Mouse (Mus musculus): Measurements from ENCODE around the gene Rab3gap2. TPM values are rescaled to one million over a fixed set of nuclear protein-coding genes. Genes with fewer than 3 reads are reported as not detected.
"Not testable (repeated sequence)": the region's sequence is repeated elsewhere in the genome, so short reads cannot be mapped to it uniquely, and the experiment has no call there.

Gene Rab3gap2
- polyA plus RNA-seq, 1 experiment from 2014 or later, result 19.5 TPM

DNA sequence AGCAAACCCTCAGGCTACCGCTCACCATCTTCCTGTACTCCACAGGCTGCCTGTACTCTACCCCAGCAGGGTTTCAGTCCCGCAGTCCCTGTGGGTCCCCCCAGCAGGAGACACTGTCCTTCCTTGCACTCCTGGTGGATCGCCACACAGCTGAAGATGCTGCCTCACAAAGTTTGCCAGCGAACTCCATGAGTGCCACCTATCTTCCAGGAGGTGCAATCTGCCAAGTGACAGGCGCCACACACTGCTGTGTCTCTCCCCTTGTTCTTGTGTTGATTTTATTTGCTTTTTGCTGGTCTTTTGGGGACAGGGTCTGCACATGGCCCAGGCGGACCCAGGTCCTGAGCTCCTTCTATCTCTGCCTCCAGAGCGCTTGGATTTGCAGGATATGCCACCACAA is 92.9 kb downstream of the Rab3gap2 start:
- Histone ChIP-seq H3K9me3 (replicated peaks) (no peaks in the 10 kb centered on the region), H3K4me3 (no peak overlapping the region), H3K27ac (replicated peaks) (no peak overlapping the region), H3K36me3 (peaks cover 91% of the 10 kb centered on the region), H3K27me3 (ENCODE audit: low read depth, poor library complexity, severe bottlenecking) (no peaks in the 10 kb centered on the region), H3K4me1 (no peaks in the 10 kb centered on the region)
- 89% methylated on average over 7 of the region's 7 CpGs for WGBS
- no peak for DNase-seq (ENCODE audit: low spot score)

DNA sequence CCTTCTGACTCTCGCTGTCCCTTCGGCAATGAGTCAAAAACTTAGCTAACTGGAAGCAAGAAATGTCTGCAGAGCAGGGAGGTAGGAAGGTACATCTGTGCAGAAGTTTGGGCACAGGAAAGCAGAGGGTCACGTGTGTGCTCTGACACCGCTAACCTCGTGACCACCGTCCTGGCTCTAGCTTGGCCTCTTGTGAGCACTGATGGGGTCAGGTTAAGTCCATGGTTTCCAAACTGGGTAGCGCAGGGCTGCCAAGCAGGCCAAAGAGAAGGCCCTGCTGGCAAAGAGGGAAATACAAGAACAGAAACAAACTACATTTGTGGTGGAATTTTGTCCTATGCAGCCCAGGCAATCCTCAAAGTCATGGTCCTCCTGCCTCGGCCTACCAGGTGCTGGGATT is 94.6 kb downstream of the Rab3gap2 start:
- 92% methylated on average over 8 of the region's 8 CpGs for WGBS
- H3K4me1 ChIP-seq, result no peaks in the 10 kb centered on the region
- DNase-seq (ENCODE audit: low spot score), result no peak
- no peak overlapping the region for H3K4me3 ChIP-seq
- H3K27me3 ChIP-seq (ENCODE audit: low read depth, poor library complexity, severe bottlenecking), result no peaks in the 10 kb centered on the region
- H3K27ac ChIP-seq (replicated peaks), result no peak overlapping the region
- peaks cover 89% of the 10 kb centered on the region for H3K36me3 ChIP-seq
- H3K9me3 ChIP-seq (replicated peaks), result no peaks in the 10 kb centered on the region

GRCm38 (mm10) chr1:185302816-185303215 is 98.9 kb downstream of the Rab3gap2 start:
- no peak overlapping the region for H3K27ac ChIP-seq (replicated peaks)

GRCm38 (mm10) chr1:185306836-185307235 is 102.9 kb downstream of the Rab3gap2 start:
- Histone ChIP-seq H3K4me1 (no peaks in the 10 kb centered on the region), H3K27ac (replicated peaks) (no peak overlapping the region), H3K4me3 (no peak overlapping the region), H3K9me3 (replicated peaks) (0 out of 2 replicates have a peak, but pooled peaks cover 4% of the 10 kb centered on the region), H3K36me3 (peaks cover 54% of the 10 kb centered on the region), H3K27me3 (ENCODE audit: low read depth, poor library complexity, severe bottlenecking) (no peaks in the 10 kb centered on the region)
- 96% methylated on average over 12 of the region's 12 CpGs for WGBS
- no peak for DNase-seq (ENCODE audit: low spot score)

More at GRCm38 (mm10) chr1:185302816-185303215, 98.9 kb downstream of the Rab3gap2 start:
- 91% methylated on average over 6 of the region's 6 CpGs for WGBS
- no peak for DNase-seq (ENCODE audit: low spot score)
- Histone ChIP-seq H3K4me1 (no peaks in the 10 kb centered on the region), H3K36me3 (peaks cover 66% of the 10 kb centered on the region), H3K4me3 (no peak overlapping the region), H3K27me3 (ENCODE audit: low read depth, poor library complexity, severe bottlenecking) (no peaks in the 10 kb centered on the region), H3K9me3 (replicated peaks) (0 out of 2 replicates have a peak, but pooled peaks cover 4% of the 10 kb centered on the region)

DNA sequence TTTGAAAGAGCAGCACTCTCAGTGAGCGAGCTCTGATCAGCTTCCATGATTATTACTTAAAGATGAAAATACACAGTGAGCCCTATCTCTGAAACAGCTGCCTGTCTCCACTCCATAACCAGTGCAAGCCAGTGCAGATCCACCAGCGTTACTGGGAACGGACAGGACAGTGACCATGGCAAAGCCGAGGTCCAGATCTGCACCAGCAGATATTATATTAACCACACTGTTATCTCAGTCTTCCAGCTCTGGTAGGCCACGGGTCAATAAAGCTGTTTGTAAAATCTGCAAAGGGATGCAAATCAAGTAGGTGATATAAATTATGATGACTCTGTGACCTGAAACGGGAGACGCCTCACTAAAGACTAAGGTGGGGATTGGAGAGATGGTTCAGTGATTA is 103.7 kb downstream of the Rab3gap2 start:
- WGBS, result 96% methylated on average over 7 of the region's 7 CpGs
- Histone ChIP-seq H3K4me3 (no peak overlapping the region), H3K36me3 (peaks cover 54% of the 10 kb centered on the region)

DNA sequence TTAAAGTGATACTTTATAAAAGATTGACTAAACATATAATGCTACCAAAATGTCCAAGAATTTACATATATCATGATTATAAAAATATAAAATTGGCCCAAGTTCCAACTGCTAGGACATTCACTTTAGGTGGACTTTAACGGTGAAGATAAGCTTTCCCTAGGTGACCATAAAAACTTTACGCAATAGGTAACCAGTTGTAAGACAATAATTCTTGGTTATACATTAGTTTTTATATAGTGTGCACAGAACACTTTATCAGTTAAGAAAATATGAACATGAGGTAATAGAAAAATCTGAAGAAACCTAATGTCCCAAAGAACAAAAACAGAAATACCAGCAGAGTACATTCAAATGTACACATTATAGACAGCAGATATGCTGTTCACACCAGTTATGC is 104.4 kb downstream of the Rab3gap2 start:
- Histone ChIP-seq H3K27ac (replicated peaks) (no peak overlapping the region), H3K36me3 (peaks cover 53% of the 10 kb centered on the region), H3K4me1 (no peaks in the 10 kb centered on the region), H3K9me3 (replicated peaks) (0 out of 2 replicates have a peak, but pooled peaks cover 4% of the 10 kb centered on the region), H3K4me3 (no peak overlapping the region), H3K27me3 (ENCODE audit: low read depth, poor library complexity, severe bottlenecking) (no peaks in the 10 kb centered on the region)
- 96% methylated on average over 2 of the region's 2 CpGs for WGBS
- no peak for DNase-seq (ENCODE audit: low spot score)

More for the DNA sequence above, 103.7 kb downstream of the Rab3gap2 start:
- Histone ChIP-seq H3K27ac (replicated peaks) (no peak overlapping the region), H3K4me1 (no peaks in the 10 kb centered on the region), H3K9me3 (replicated peaks) (0 out of 2 replicates have a peak, but pooled peaks cover 4% of the 10 kb centered on the region), H3K27me3 (ENCODE audit: low read depth, poor library complexity, severe bottlenecking) (no peaks in the 10 kb centered on the region)
- no peak for DNase-seq (ENCODE audit: low spot score)

DNA sequence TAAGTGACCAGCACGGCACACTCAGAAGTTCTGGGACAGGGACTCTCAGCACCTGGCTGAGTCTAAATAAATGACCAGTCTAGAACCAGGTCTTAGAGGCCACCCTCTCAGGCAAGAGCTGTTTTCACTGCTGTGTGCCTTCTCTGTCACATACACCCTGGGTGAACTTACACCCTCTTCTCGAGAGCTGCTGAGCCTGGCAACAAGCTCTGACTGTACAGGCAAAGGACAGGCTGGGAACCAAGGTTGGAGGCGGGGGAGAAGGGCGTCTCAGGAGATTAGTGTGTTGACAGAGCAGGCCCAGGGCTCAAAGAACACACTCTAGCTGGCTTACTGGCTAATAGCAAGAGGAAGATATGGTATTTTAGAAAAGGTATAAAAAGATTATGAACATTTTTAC is 105.0 kb downstream of the Rab3gap2 start:
- Histone ChIP-seq H3K27me3 (ENCODE audit: low read depth, poor library complexity, severe bottlenecking) (no peaks in the 10 kb centered on the region), H3K4me1 (no peaks in the 10 kb centered on the region), H3K36me3 (peaks cover 56% of the 10 kb centered on the region), H3K4me3 (no peak overlapping the region), H3K9me3 (replicated peaks) (0 out of 2 replicates have a peak, but pooled peaks cover 4% of the 10 kb centered on the region), H3K27ac (replicated peaks) (no peak overlapping the region)
- DNase-seq (ENCODE audit: low spot score), result no peak
- 81% methylated on average over 4 of the region's 4 CpGs for WGBS

GRCm38 (mm10) chr1:185311949-185312348 is 108.0 kb downstream of the Rab3gap2 start:
- DNase-seq (ENCODE audit: low spot score), result no peak
- H3K27me3 ChIP-seq (ENCODE audit: low read depth, poor library complexity, severe bottlenecking), result no peaks in the 10 kb centered on the region
- 95% methylated on average over 9 of the region's 9 CpGs for WGBS
- peaks cover 68% of the 10 kb centered on the region for H3K36me3 ChIP-seq
- no peak overlapping the region for H3K27ac ChIP-seq (replicated peaks)
- H3K9me3 ChIP-seq (replicated peaks), result 0 out of 2 replicates have a peak, but pooled peaks cover under 1% of the 10 kb centered on the region
- H3K4me1 ChIP-seq, result no peaks in the 10 kb centered on the region
- no peak overlapping the region for H3K4me3 ChIP-seq

DNA sequence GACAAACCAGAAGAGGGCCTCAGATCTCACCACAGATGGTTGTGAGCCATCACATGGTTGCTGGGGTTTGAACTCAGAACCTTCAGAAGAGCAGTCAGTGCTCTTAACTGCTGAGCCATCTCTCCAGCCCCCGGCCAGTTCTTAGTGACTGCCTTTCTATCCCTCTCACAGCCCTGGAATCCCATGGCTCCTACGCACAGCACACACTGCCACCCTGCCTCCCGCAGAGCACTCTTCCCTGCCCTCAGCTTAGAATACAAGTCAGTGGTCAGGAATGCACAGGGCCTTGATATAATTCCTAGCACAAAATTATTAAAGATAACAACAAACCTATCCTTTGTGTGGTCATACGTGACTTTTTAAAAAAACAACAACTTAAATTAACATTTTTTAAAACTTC is 110.6 kb downstream of the Rab3gap2 start:
- 93% methylated on average over 4 of the region's 4 CpGs for WGBS
- H3K4me1 ChIP-seq, result no peaks in the 10 kb centered on the region
- H3K4me3 ChIP-seq, result no peak overlapping the region
- no peaks in the 10 kb centered on the region for H3K9me3 ChIP-seq (replicated peaks)
- no peak overlapping the region for H3K27ac ChIP-seq (replicated peaks)
- H3K36me3 ChIP-seq, result peaks cover 72% of the 10 kb centered on the region
- H3K27me3 ChIP-seq (ENCODE audit: low read depth, poor library complexity, severe bottlenecking), result no peaks in the 10 kb centered on the region
- no peak for DNase-seq (ENCODE audit: low spot score)

DNA sequence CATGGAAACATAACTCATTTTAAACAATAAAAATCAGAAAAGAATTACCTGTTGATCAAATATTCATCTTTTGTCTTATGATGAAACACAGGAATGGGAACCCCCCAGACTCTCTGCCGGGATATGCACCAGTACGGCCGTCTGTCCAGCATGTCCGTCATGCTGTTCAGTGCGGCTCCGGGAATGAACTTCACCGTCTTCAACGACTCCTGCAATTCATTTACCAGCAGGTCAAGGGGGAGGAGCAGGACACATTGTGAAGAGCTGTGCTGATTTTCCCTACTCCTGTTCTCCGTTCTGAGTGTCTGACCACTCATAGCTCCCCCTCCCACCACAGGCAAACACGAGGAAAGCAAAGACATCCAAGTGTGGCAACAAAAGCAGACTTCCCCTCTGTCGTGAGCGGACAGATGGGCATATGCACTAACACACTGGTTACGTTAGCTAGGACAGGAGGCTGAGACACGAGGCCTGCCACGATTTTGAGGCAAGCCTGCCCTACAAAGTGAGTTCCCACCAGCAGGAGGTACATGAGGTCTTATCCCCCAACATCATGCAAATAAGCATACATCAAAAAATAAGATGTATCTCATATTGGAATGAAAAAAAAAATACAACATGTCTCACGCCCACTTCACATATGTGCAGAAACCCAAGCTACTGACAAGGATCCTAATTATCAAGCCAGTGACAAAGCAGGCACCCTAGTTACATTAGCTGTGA is 112.1 kb downstream of the Rab3gap2 start:
- H3K27ac ChIP-seq (replicated peaks), result no peak overlapping the region
- H3K27me3 ChIP-seq (ENCODE audit: low read depth, poor library complexity, severe bottlenecking), result no peaks in the 10 kb centered on the region
- no peak for DNase-seq (ENCODE audit: low spot score)
- no peaks in the 10 kb centered on the region for H3K4me1 ChIP-seq
- 91% methylated on average over 16 of the region's 16 CpGs for WGBS
- H3K36me3 ChIP-seq, result peaks cover 82% of the 10 kb centered on the region
- no peak overlapping the region for H3K4me3 ChIP-seq
- H3K9me3 ChIP-seq (replicated peaks), result no peaks in the 10 kb centered on the region

- WGBS, result 67% methylated on average over 3 of the region's 3 CpGs
Observed at GRCm38 (mm10) chr1:185327754-185328345, 123.9 kb downstream of the Rab3gap2 start.

GRCm38 (mm10) chr1:185328721-185329610 is 125.0 kb downstream of the Rab3gap2 start, which contains the start of gene Iars2:
Gene Iars2 (minus strand): TSS chr1:185329396.
- WGBS, result under 1% methylated on average over 76 of the region's 76 CpGs
- H3K27ac ChIP-seq (replicated peaks), result peak within 1 kb of the TSS; percentile 97
- H3K36me3 ChIP-seq, result peaks cover 32% of the 10 kb centered on the region
- peaks cover 36% of the 10 kb centered on the region for H3K4me1 ChIP-seq
- no peaks in the 10 kb centered on the region for H3K27me3 ChIP-seq (ENCODE audit: low read depth, poor library complexity, severe bottlenecking)
- H3K9me3 ChIP-seq (replicated peaks), result no peaks in the 10 kb centered on the region
- peak within 1 kb of the TSS; percentile 95 for H3K4me3 ChIP-seq
- peak; percentile 93 for DNase-seq (ENCODE audit: low spot score)

More at GRCm38 (mm10) chr1:185327754-185328345, 123.9 kb downstream of the Rab3gap2 start:
- H3K4me3 ChIP-seq, result peak overlapping the region; percentile 95
- DNase-seq (ENCODE audit: low spot score); H3K27ac ChIP-seq (replicated peaks); H3K27me3 ChIP-seq (ENCODE audit: low read depth, poor library complexity, severe bottlenecking); H3K9me3 ChIP-seq (replicated peaks): not testable (repeated sequence)
- H3K36me3 ChIP-seq, result peaks cover 43% of the 10 kb centered on the region
- H3K4me1 ChIP-seq, result peaks cover 26% of the 10 kb centered on the region

All from midbrain, embryonic 10.5 days (tissue).